Mouse (Mus musculus) kidney, postnatal 0 days (tissue): ENCODE measurements around the gene Eepd1. TPM values are rescaled to one million over a fixed set of nuclear protein-coding genes. Genes with fewer than 3 reads are reported as not detected.

Source experiments
- ATAC-seq: fragments of 200-750 bp; cut with Nextera tagmentation; replicated peaks from 2 replicates; pipeline ENCODE4 v1.8.0; 2017; ENCODE audit warnings: low read depth, moderate number of reproducible peaks, moderate TSS enrichment, moderate library complexity; ENCODE audit not compliant: low FRiP score
- DNase-seq: peaks from one replicate; pipeline ENCODE4 v3.0.0-alpha.2; 2016; ENCODE audit warnings: low spot score
- H3K27ac ChIP-seq: fragments of 300-500 bp; sonication (generic); 2 replicates; pipeline ENCODE4 v1.5.1; 2014; ENCODE audit warnings: mild to moderate bottlenecking
- H3K27me3 ChIP-seq: fragments of 300-500 bp; sonication (generic); 2 replicates; pipeline ENCODE4 v1.6.1; 2014; ENCODE audit warnings: low read length, mixed read lengths; ENCODE audit not compliant: insufficient read depth
- H3K36me3 ChIP-seq: fragments of 300-500 bp; sonication (generic); 2 replicates; pipeline ENCODE4 v1.6.1; 2014; ENCODE audit warnings: low read length, mixed read lengths; ENCODE audit not compliant: insufficient read depth
- H3K4me1 ChIP-seq: fragments of 300-500 bp; sonication (generic); replicated peaks from 2 replicates; pipeline ENCODE4 v1.6.1; 2014; ENCODE audit warnings: antibody characterized with exemption, low read length, mixed read lengths; ENCODE audit not compliant: insufficient read depth
- H3K4me2 ChIP-seq: fragments of 300-500 bp; sonication (generic); 2 replicates; pipeline ENCODE4 v1.6.1; 2014; ENCODE audit warnings: mild to moderate bottlenecking, low read length, moderate library complexity, mixed read lengths
- H3K4me3 ChIP-seq: fragments of 300-500 bp; sonication (generic); replicated peaks from 2 replicates; pipeline ENCODE4 v1.5.1; 2014; ENCODE audit warnings: low read depth, low read length
- H3K9ac ChIP-seq: fragments of 300-500 bp; sonication (generic); 2 replicates; pipeline ENCODE4 v1.6.1; 2014; ENCODE audit warnings: low read depth, low read length
- H3K9me3 ChIP-seq: fragments of 300-500 bp; sonication (generic); replicated peaks from 2 replicates; pipeline ENCODE4 v1.6.1; 2016; ENCODE audit warnings: low read length, inconsistent platforms, mixed read lengths
- CTCF ChIP-seq: IDR thresholded peaks from 2 replicates; pipeline ENCODE4 v1.5.1; 2016; ENCODE audit warnings: antibody characterized with exemption, low read depth, mild to moderate bottlenecking, moderate library complexity
- WGBS: fragments of 180-500 bp; shearing (Covaris S2); extraction: QIAGEN DNeasy Blood & Tissue Kit; methylation state at CpG from one replicate; pipeline ENCODE4 v1.1.7; 2014; 5-methylcytosine and 5-hydroxymethylcytosine counted together
- polyA plus RNA-seq: library from polyadenylated mRNA; unstranded; fragments of >200 nt; fragmentation: Nextera tagmentation; extraction: Ambion mirVana; gene quantifications from 2 replicates; pipeline ENCODE4 v1.2.1, GENCODE M21; 2015

Eepd1 gene
- polyA plus RNA-seq, 1 experiment from 2014 or later: 5.4 TPM

- TF ChIP-seq CTCF: no peak
- 50% methylated on average over 4 of the region's 4 CpGs for whole genome bisulfite sequencing
- H3K27ac ChIP-seq: no peak overlapping the region
- no peaks in the 10 kb centered on the region for H3K4me1 ChIP-seq
- H3K9me3 ChIP-seq: no peaks in the 10 kb centered on the region
- H3K36me3 ChIP-seq: no peaks in the 10 kb centered on the region
- DNase-seq (no peak), ATAC-seq (no peak)
- H3K4me3 ChIP-seq: no peak overlapping the region
- no peak overlapping the region for H3K9ac ChIP-seq
- no peak overlapping the region for H3K4me2 ChIP-seq
- H3K27me3 ChIP-seq: no peaks in the 10 kb centered on the region
Measured at GRCm38 (mm10) chr9:25496196-25496595, 14.8 kb downstream of the Eepd1 start.

GRCm38 (mm10) chr9:25496703-25497102 is 15.4 kb downstream of the Eepd1 start:
- ATAC-seq: no peak
- DNase-seq: no peak

GRCm38 (mm10) chr9:25498770-25499169 is 17.4 kb downstream of the Eepd1 start:
- no peaks in the 10 kb centered on the region for H3K9me3 ChIP-seq
- no peaks in the 10 kb centered on the region for H3K4me1 ChIP-seq
- H3K27me3 ChIP-seq: no peaks in the 10 kb centered on the region
- 10% methylated on average over 4 of the region's 4 CpGs for WGBS
- no peak overlapping the region for H3K27ac ChIP-seq
- no peak overlapping the region for H3K4me2 ChIP-seq
- DNase-seq: peak; percentile 76
- no peak overlapping the region for H3K9ac ChIP-seq
- no peaks in the 10 kb centered on the region for H3K36me3 ChIP-seq
- H3K4me3 ChIP-seq: no peak overlapping the region
- peak; percentile 75; the same call in 1 of the 2 replicates for ATAC-seq
- no peak for TF ChIP-seq CTCF

More at GRCm38 (mm10) chr9:25496703-25497102, 15.4 kb downstream of the Eepd1 start:
- Histone ChIP-seq H3K4me2 (no peak overlapping the region), H3K9me3 (no peaks in the 10 kb centered on the region), H3K4me3 (no peak overlapping the region), H3K4me1 (no peaks in the 10 kb centered on the region), H3K27me3 (no peaks in the 10 kb centered on the region), H3K9ac (no peak overlapping the region), H3K36me3 (no peaks in the 10 kb centered on the region), H3K27ac (no peak overlapping the region)
- TF ChIP-seq CTCF: no peak
- 90% methylated on average over 2 of the region's 2 CpGs for WGBS

- 15% methylated on average over 3 of the region's 3 CpGs for whole genome bisulfite sequencing
Measured at GRCm38 (mm10) chr9:25499306-25499705, 18.0 kb downstream of the Eepd1 start.

GRCm38 (mm10) chr9:25500031-25500430 is 18.7 kb downstream of the Eepd1 start:
- no peak overlapping the region for H3K4me3 ChIP-seq
- DNase-seq (no peak), ATAC-seq (no peak)
- H3K9me3 ChIP-seq: no peaks in the 10 kb centered on the region
- H3K36me3 ChIP-seq: no peaks in the 10 kb centered on the region
- no peak overlapping the region for H3K4me2 ChIP-seq
- H3K27ac ChIP-seq: no peak overlapping the region
- no peak for TF ChIP-seq CTCF
- H3K9ac ChIP-seq: no peak overlapping the region
- no peaks in the 10 kb centered on the region for H3K27me3 ChIP-seq
- 0 out of 2 replicates have a peak, but pooled peaks cover 4% of the 10 kb centered on the region for H3K4me1 ChIP-seq
- 66% methylated on average over 2 of the region's 2 CpGs for WGBS

More at GRCm38 (mm10) chr9:25499306-25499705, 18.0 kb downstream of the Eepd1 start:
- no peaks in the 10 kb centered on the region for H3K27me3 ChIP-seq
- no peak for TF ChIP-seq CTCF
- H3K4me3 ChIP-seq: no peak overlapping the region
- no peaks in the 10 kb centered on the region for H3K4me1 ChIP-seq
- H3K9ac ChIP-seq: no peak overlapping the region
- H3K4me2 ChIP-seq: no peak overlapping the region
- no peaks in the 10 kb centered on the region for H3K36me3 ChIP-seq
- no peak overlapping the region for H3K27ac ChIP-seq
- DNase-seq: no peak
- ATAC-seq: no peak; the same call in 1 of the 2 replicates
- no peaks in the 10 kb centered on the region for H3K9me3 ChIP-seq

- DNase-seq (no peak), ATAC-seq (no peak)
- H3K9me3 ChIP-seq: no peaks in the 10 kb centered on the region
- 78% methylated on average over 3 of the region's 3 CpGs for WGBS
- H3K4me2 ChIP-seq: no peak overlapping the region
- no peak overlapping the region for H3K4me3 ChIP-seq
- H3K9ac ChIP-seq: no peak overlapping the region
- H3K27me3 ChIP-seq: no peaks in the 10 kb centered on the region
- TF ChIP-seq CTCF: no peak
- no peak overlapping the region for H3K27ac ChIP-seq
- H3K4me1 ChIP-seq: 0 out of 2 replicates have a peak, but pooled peaks cover 4% of the 10 kb centered on the region
- H3K36me3 ChIP-seq: no peaks in the 10 kb centered on the region
Measured at GRCm38 (mm10) chr9:25508825-25509224, 27.5 kb downstream of the Eepd1 start.

- ATAC-seq: no peak
- H3K9me3 ChIP-seq: no peaks in the 10 kb centered on the region
- no peaks in the 10 kb centered on the region for H3K4me1 ChIP-seq
- DNase-seq: no peak
- no peaks in the 10 kb centered on the region for H3K27me3 ChIP-seq
- no peak for TF ChIP-seq CTCF
- no peak overlapping the region for H3K4me3 ChIP-seq
- H3K9ac ChIP-seq: no peak overlapping the region
- WGBS: 88% methylated on average over 11 of the region's 11 CpGs
- no peak overlapping the region for H3K27ac ChIP-seq
- H3K36me3 ChIP-seq: no peaks in the 10 kb centered on the region
- no peak overlapping the region for H3K4me2 ChIP-seq
Measured at GRCm38 (mm10) chr9:25510572-25510971, 29.2 kb downstream of the Eepd1 start.
